Mouse (Mus musculus): ENCODE measurements around the gene Slc38a6.

Gene Slc38a6

GRCm38 (mm10) chr12:73392507-73392906 lies 105.9 kb downstream of the Slc38a6 start:
- no peak for DNase-seq (ENCODE audit: low spot score in 2 of 2)

- no peak for DNase-seq (ENCODE audit: low spot score in 2 of 2)
Measured at GRCm38 (mm10) chr12:73393018-73393417, 106.4 kb downstream of the Slc38a6 start.

- no peak for DNase-seq (ENCODE audit: low spot score in 2 of 2)
Measured at GRCm38 (mm10) chr12:73393881-73394291, 107.3 kb downstream of the Slc38a6 start.

- no peak for DNase-seq (ENCODE audit: low spot score in 2 of 2)
Measured at GRCm38 (mm10) chr12:73394571-73394970, 108.0 kb downstream of the Slc38a6 start.

GRCm38 (mm10) chr12:73399426-73399825 lies 112.8 kb downstream of the Slc38a6 start:
- no peak for DNase-seq (ENCODE audit: low spot score in 2 of 2)

GRCm38 (mm10) chr12:73400481-73401025 lies 114.0 kb downstream of the Slc38a6 start:
- no peak for DNase-seq (ENCODE audit: low spot score in 2 of 2)

GRCm38 (mm10) chr12:73401520-73402130 lies 115.0 kb downstream of the Slc38a6 start:
- no peak for DNase-seq (ENCODE audit: low spot score in 2 of 2)

GRCm38 (mm10) chr12:73402137-73402712 lies 115.6 kb downstream of the Slc38a6 start:
- DNase-seq (ENCODE audit: low spot score in 2 of 2), result no peak

GRCm38 (mm10) chr12:73402851-73403665 lies 116.5 kb downstream of the Slc38a6 start:
- no peak for DNase-seq (ENCODE audit: low spot score in 2 of 2)
